Mouse (Mus musculus): ENCODE measurements at regions not wholly inside any gene's neighbourhood (a gene's known extent, or its start where the extent isn't known, plus 50 kb on each side); places are given as distances from the start of the nearest gene placed in this dataset.
A peak's percentile ranks its signal among the peaks of the same experiment; 100 is the strongest.

DNA sequence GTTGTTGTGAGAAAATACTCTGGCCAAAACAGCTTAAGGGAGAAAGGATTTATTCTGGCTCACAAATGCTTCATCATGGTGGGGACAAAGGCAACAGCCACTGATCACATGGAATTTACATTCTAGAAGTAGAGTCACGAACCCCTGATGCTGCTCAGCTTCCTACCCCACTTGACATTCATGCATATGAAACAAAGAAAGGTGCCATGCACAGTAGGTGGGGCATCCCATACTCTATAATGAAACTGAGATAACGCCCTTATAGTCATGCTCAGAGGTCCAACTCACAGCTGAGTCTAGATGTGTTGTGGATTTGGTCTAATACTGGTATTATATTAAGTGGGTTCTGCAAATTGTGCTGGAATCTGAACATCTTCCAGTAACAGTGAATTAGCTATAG is 289.4 kb upstream of the Syt1 start:
- 72% methylated on average over 2 of the region's 2 CpGs for WGBS
- H3K9ac ChIP-seq = no peak overlapping the region
- H3K36me3 ChIP-seq (ENCODE audit: insufficient read depth) = no peaks in the 10 kb centered on the region
- TF ChIP-seq CTCF (IDR thresholded peaks at IDR 0.05; ENCODE audit: low read depth) = no peak
- no peaks in the 10 kb centered on the region for H3K9me3 ChIP-seq (ENCODE audit: low read depth, low read length)
- no peak overlapping the region for H3K4me2 ChIP-seq
- DNase-seq (no peak), ATAC-seq (ENCODE audit: insufficient read depth) (no peak)
- H3K27ac ChIP-seq (ENCODE audit: low read depth) = no peak overlapping the region
- H3K27me3 ChIP-seq (ENCODE audit: insufficient read depth, low read length) = no peaks in the 10 kb centered on the region
- H3K4me3 ChIP-seq (ENCODE audit: low read depth, low read length) = no peak overlapping the region
- no peaks in the 10 kb centered on the region for H3K4me1 ChIP-seq (ENCODE audit: insufficient read depth)

- Histone ChIP-seq H3K9ac (no peak overlapping the region), H3K36me3 (ENCODE audit: insufficient read depth) (no peaks in the 10 kb centered on the region), H3K27me3 (ENCODE audit: insufficient read depth, low read length) (no peaks in the 10 kb centered on the region), H3K9me3 (ENCODE audit: low read depth, low read length) (no peaks in the 10 kb centered on the region), H3K4me3 (ENCODE audit: low read depth, low read length) (no peak overlapping the region), H3K27ac (ENCODE audit: low read depth) (no peak overlapping the region), H3K4me2 (no peak overlapping the region), H3K4me1 (ENCODE audit: insufficient read depth) (no peaks in the 10 kb centered on the region)
- WGBS = 21% methylated on average over 11 of the region's 11 CpGs
- DNase-seq (peak; percentile 75), ATAC-seq (ENCODE audit: insufficient read depth) (peak; percentile 56; the same call in 1 of the 2 replicates)
- no peak for TF ChIP-seq CTCF (IDR thresholded peaks at IDR 0.05; ENCODE audit: low read depth)
Measured at GRCm38 (mm10) chr10:109299785-109300184, 289.0 kb upstream of the Syt1 start.

DNA sequence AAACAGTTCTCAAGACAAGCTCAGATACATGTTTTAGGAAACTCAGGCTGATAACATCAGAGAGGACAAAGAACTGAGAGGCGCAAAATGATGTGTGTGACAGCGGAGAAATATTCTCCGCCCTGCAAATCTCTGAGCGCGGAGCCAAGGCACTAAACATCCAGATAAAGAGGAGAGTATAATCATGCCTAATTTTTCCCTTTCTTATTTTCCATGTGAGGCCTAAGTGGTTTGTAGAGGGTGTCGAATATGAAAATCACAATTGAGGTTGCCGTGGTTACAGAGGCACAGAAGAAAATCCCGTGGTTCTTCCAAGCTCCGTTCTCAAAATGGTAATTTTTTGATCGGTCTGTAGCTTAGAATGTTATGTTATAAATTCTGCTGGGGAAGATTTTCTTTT is 272.6 kb upstream of the Syt1 start:
- no peak overlapping the region for H3K9ac ChIP-seq
- H3K27ac ChIP-seq (ENCODE audit: low read depth) = no peak overlapping the region
- no peaks in the 10 kb centered on the region for H3K36me3 ChIP-seq (ENCODE audit: insufficient read depth)
- no peak overlapping the region for H3K4me2 ChIP-seq
- DNase-seq (peak; percentile 65), ATAC-seq (ENCODE audit: insufficient read depth) (peak; percentile 79)
- no peak overlapping the region for H3K4me3 ChIP-seq (ENCODE audit: low read depth, low read length)
- no peaks in the 10 kb centered on the region for H3K9me3 ChIP-seq (ENCODE audit: low read depth, low read length)
- WGBS = 62% methylated on average over 10 of the region's 10 CpGs
- no peaks in the 10 kb centered on the region for H3K4me1 ChIP-seq (ENCODE audit: insufficient read depth)
- no peak for TF ChIP-seq CTCF (IDR thresholded peaks at IDR 0.05; ENCODE audit: low read depth)
- H3K27me3 ChIP-seq (ENCODE audit: insufficient read depth, low read length) = no peaks in the 10 kb centered on the region

GRCm38 (mm10) chr10:109249781-109250180 is 239.0 kb upstream of the Syt1 start:
- no peak for ATAC-seq (ENCODE audit: insufficient read depth)
- H3K4me1 ChIP-seq (ENCODE audit: insufficient read depth) = no peaks in the 10 kb centered on the region
- no peak overlapping the region for H3K4me2 ChIP-seq
- no peak overlapping the region for H3K9ac ChIP-seq
- no peaks in the 10 kb centered on the region for H3K27me3 ChIP-seq (ENCODE audit: insufficient read depth, low read length)
- no peak for DNase-seq
- no peak for TF ChIP-seq CTCF (IDR thresholded peaks at IDR 0.05; ENCODE audit: low read depth)
- no peaks in the 10 kb centered on the region for H3K36me3 ChIP-seq (ENCODE audit: insufficient read depth)
- WGBS = 80% methylated on average over 3 of the region's 3 CpGs
- no peaks in the 10 kb centered on the region for H3K9me3 ChIP-seq (ENCODE audit: low read depth, low read length)
- no peak overlapping the region for H3K4me3 ChIP-seq (ENCODE audit: low read depth, low read length)
- H3K27ac ChIP-seq (ENCODE audit: low read depth) = no peak overlapping the region

DNA sequence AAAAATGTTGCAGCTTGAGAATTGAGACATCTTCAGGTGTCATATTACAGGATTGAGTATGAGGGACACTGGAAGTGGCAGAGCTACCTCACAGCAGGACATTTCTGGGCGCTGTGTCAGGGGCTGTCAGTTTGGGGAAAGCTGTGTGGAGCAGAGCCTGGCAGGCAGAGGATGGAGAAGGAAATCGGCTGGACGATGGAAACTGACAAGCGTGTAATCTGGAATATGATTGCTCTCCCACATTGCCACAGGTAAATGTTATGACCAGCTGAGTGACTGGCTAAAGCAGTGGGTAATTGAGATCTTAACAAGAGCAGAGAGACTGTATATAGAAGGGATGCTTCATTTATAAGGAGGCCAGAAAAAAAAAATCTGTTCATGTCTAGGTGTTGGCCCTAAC is 235.5 kb upstream of the Syt1 start:
- no peaks in the 10 kb centered on the region for H3K27me3 ChIP-seq (ENCODE audit: insufficient read depth, low read length)
- no peak for ATAC-seq (ENCODE audit: insufficient read depth)
- H3K27ac ChIP-seq (ENCODE audit: low read depth) = no peak overlapping the region
- H3K4me3 ChIP-seq (ENCODE audit: low read depth, low read length) = no peak overlapping the region
- WGBS = 49% methylated on average over 4 of the region's 4 CpGs
- no peaks in the 10 kb centered on the region for H3K36me3 ChIP-seq (ENCODE audit: insufficient read depth)
- no peaks in the 10 kb centered on the region for H3K9me3 ChIP-seq (ENCODE audit: low read depth, low read length)
- H3K4me2 ChIP-seq = no peak overlapping the region
- no peak for DNase-seq
- no peak overlapping the region for H3K9ac ChIP-seq
- no peaks in the 10 kb centered on the region for H3K4me1 ChIP-seq (ENCODE audit: insufficient read depth)
- TF ChIP-seq CTCF (IDR thresholded peaks at IDR 0.05; ENCODE audit: low read depth) = no peak

GRCm38 (mm10) chr10:109237026-109237425 is 226.2 kb upstream of the Syt1 start:
- Histone ChIP-seq H3K4me1 (ENCODE audit: insufficient read depth) (no peaks in the 10 kb centered on the region), H3K36me3 (ENCODE audit: insufficient read depth) (no peaks in the 10 kb centered on the region), H3K4me2 (no peak overlapping the region), H3K27ac (ENCODE audit: low read depth) (no peak overlapping the region), H3K4me3 (ENCODE audit: low read depth, low read length) (no peak overlapping the region), H3K27me3 (ENCODE audit: insufficient read depth, low read length) (no peaks in the 10 kb centered on the region), H3K9ac (no peak overlapping the region), H3K9me3 (ENCODE audit: low read depth, low read length) (no peaks in the 10 kb centered on the region)
- no peak for DNase-seq
- WGBS = 64% methylated on average over 7 of the region's 7 CpGs
- no peak for ATAC-seq (ENCODE audit: insufficient read depth)
- no peak for TF ChIP-seq CTCF (IDR thresholded peaks at IDR 0.05; ENCODE audit: low read depth)

DNA sequence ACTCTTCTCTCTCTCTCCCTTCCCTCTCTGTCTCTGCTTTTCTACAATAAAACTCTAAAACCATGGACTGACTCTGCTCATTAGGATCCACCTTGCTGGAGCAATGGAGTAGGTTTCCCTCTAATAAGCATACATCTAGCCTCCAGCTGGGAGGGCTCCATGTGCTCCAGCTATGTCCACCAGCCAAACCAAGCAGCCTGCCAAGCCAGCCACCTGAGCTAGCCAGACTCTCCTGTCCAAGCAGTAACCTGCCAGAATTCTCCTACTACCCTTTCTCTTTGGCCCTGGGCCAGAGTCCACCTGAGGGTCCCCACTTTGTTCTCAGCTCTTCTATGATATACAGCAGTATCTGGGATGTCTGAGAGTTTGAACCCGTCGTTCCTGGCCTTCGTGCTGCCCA is 216.2 kb upstream of the Syt1 start:
- Histone ChIP-seq H3K4me2 (no peak overlapping the region), H3K4me3 (ENCODE audit: low read depth, low read length) (no peak overlapping the region), H3K9ac (no peak overlapping the region), H3K27me3 (ENCODE audit: insufficient read depth, low read length) (no peaks in the 10 kb centered on the region), H3K36me3 (ENCODE audit: insufficient read depth) (no peaks in the 10 kb centered on the region), H3K4me1 (ENCODE audit: insufficient read depth) (no peaks in the 10 kb centered on the region), H3K27ac (ENCODE audit: low read depth) (no peak overlapping the region), H3K9me3 (ENCODE audit: low read depth, low read length) (no peaks in the 10 kb centered on the region)
- DNase-seq (no peak), ATAC-seq (ENCODE audit: insufficient read depth) (no peak)
- TF ChIP-seq CTCF (IDR thresholded peaks at IDR 0.05; ENCODE audit: low read depth) = no peak
- WGBS = 93% methylated on average over 3 of the region's 3 CpGs
